Mouse (Mus musculus) gastrocnemius, postnatal 4 days (tissue): ENCODE measurements around the gene Wwp2. TPM values are rescaled to one million over a fixed set of nuclear protein-coding genes. Genes with fewer than 3 reads are reported as not detected.

Source experiments
- DNase-seq, 2 experiments: peaks; one replicate each; pipeline ENCODE4 v3.0.0; 2021 to 2022; ENCODE audit warnings: low spot score in 2 of 2, mixed read lengths in 2 of 2
- total RNA-seq, 2 experiments: library from RNA; stranded (reverse); gene quantifications; 2 replicates each; pipeline ENCODE4 v1.2.3; 2021

Gene Wwp2
- total RNA-seq, 2 experiments from 2014 or later, result 26.0 to 28.6 TPM

DNA sequence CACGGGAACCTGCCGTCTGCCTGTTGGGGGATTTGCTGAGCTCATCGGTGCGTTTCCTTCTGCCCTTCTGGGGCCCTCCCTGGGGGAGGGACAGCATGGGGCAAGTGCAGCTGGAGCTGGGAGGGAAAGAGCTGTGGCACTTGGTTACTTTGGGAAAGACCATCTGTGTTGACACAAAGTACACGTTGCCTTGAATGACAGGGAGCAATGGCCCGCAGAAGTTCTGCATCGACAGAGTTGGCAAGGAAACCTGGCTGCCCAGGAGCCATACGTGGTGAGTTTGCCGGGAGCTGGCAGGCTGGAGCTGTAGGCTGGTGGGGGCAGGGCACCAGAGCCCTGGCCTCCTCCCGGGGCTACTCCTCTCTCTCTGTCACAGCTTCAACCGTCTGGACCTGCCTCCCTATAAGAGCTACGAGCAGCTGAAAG lies 120.4 kb downstream of the Wwp2 start:
- DNase-seq, result no peak

DNA sequence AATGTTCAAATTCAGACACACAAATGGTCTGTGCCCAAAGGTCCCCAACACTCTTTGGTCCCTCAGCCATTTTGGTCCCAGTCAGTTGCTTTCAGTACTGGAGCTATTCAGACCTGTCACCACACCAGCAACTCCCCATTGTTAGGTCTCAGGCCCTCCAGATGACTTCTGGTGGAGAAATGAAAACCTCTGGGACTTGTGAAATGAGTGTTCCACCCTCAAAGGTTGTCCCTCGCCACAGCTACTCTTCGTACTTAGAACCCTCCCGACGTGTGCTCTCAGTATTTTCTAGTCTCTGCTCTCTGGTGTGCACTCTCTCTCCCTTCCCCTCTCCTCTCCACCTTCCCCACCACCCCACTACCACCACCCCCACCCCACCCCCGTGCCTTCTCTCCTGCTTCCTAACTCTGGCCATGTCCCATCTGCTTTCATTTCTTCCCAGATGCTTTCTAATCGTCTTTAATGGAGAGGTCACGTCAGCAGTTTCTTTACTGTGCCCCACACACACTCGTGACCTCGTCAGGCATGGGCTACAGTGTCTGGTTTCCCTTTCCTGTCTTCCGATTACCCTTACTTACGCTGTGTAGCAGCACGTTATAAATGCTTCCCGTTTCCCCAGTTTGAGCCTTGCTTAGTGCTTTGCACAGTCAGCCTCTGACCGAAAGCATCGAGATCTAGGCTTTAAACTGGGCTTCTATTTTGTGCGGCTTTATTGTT lies 124.8 kb downstream of the Wwp2 start:
- DNase-seq, result no peak

DNA sequence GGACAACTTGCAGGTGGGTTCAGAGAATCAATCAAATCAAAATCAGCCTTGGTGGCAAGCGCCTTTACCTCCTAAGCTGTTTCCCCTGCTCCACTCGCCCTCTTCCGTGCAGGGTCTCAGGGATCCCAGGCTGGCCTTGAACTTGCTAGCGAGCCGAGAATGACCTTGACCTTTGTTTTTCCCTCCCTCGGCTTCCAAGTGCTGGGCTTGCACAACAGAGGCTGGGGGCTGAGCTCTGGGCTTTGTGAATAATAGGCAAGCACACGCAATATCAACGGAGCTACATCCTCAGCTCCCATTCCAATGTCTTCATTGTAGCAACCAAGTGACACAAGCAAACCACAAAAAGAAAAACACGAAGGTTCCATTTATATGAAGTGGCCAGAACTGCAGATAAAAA lies 126.0 kb downstream of the Wwp2 start:
- DNase-seq, result no peak

DNA sequence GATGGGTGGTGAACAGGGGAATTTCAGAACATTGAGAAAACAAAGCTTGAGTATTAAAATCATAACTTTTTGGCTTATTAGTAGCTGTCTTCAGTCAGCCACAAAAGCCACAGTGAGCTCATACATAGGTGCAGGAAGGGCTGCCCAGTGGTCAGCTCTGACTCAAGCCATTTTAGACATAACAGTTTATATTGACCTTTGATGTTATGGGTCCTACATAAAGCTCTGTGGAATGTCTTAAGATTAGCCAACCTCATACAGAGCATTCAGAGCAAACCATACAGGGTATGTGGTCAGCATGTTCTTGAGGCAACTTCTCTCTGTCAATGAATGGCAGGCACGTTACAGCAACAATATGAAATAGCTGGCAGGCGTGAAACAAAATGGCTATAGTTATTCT lies 134.9 kb downstream of the Wwp2 start:
- no peak for DNase-seq

DNA sequence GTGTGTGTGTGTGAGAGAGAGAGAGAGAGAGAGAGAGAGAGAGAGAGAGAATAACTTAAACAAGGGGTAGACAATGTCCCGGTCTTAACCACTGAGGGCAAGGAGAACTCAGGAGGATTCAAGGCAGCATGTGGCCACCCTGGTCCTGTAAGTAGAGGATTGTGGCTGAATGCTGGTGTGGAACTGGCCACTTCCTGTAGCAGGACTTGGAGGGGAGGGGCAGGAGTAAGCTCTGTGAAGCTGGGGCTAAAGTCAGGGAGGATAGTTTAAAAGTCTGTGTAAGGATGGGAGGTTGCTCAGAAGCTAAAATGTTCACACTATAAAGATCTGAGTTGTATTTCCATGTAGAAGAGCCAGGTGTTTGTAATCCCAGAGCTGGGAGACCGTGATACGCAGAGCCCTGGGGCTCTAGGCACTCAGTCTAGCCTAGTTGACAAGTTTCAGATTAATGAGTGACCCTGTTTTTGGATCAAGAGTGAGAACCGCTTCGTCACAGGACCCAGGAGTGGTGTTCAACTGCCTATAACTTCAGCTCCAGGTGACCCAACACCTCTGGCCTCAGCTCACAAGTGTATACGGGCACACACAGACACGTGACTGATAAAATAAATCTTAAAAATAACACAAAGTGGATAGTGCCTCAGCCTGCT lies 135.4 kb downstream of the Wwp2 start:
- DNase-seq, result no peak

DNA sequence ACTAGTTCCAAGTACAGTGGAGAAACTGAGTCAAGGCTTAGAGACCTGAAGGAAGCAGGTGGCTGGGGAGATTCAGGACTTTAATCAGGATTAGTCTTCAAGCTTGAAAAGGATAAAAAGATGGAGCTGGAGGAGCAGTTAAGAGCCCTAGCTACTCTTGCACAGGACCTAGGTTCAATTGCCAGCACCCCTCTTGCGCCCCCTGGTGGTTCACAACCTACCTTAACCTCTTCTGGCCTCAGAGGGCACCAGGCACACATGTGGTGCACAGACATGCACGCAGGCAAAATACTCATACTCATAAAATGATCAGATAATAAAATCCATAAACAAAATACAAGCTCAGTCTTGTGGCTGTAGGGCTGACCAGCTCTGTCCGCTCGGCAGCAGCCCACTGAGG lies 136.3 kb downstream of the Wwp2 start:
- peak; percentile 68 to 79 for DNase-seq

DNA sequence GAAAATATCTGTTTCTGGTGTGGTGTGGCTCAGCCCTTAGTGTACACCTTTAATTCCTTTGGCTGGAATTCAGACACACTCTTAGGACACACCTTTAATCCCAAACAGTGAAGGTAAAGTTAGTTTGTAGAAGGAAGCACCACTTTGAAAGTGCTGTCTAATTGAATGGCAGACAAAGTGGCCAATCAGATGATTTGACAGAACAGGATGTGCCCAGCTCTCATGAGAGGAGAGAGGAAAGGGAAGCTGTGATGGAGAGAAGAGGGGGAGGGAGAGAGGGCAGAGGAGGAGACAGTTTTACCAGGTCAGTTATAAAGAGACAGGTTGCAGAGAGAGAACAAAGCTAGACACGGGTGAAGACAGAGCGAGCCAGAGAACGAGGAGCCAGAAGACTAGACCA lies 138.6 kb downstream of the Wwp2 start:
- no peak for DNase-seq

DNA sequence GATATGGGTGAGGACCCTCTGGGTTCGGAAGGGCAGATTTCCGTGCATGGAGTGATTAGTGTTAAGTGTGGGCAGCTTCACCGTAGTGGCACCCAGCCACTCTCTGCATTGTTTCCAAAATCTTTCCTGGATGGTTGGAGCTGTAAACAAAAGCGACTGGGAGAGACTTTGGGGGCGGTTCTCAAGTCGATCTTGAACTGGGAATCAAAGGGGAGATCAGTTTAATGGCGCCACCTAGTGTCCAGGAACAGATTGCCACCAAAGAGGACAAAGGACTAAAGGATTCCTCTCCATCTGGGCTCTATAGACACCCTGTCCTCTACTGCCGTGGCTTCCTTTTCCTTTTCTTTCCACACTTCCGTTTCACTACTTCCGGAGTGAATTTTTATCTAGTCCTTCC lies 140.5 kb downstream of the Wwp2 start:
- peak; percentile 66 to 82 for DNase-seq

DNA sequence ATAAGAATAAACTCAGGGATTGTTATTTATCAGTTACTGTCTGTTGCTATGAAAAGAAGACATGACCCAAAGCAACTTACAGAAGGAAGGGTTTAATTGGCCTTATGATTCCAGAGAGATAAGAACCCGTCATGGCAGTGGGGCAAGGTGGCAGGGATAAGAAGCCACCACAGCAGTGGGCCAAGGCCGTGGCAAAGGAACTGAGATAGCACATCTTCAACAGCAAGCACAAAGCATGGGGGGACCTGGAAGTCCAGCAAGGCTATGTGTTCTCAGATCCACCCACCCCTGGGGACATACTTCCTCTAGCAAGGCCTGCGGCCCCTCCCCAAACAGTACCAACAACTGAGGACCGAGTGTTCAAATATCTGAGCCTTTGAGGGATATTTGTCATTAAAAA lies 141.5 kb downstream of the Wwp2 start:
- no peak for DNase-seq

DNA sequence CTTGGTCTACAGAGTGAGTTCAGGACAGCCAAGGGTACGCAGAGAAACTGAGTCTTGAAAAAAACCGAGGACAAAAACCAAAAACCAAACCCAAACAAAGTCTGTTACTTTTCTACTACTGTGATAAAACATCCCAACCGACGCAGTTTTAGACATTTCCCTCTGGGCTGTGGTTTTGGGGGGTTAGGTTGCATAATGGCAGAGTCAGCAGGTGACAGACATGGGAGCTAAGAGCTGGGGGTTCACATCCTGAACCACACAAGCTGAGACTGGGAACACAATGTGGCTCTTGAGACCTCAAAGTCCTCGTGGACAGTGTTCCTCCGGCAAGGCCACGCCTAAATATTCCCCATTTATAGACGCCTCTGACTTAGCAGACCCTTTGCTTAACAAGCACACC lies 142.0 kb downstream of the Wwp2 start:
- DNase-seq, result no peak

DNA sequence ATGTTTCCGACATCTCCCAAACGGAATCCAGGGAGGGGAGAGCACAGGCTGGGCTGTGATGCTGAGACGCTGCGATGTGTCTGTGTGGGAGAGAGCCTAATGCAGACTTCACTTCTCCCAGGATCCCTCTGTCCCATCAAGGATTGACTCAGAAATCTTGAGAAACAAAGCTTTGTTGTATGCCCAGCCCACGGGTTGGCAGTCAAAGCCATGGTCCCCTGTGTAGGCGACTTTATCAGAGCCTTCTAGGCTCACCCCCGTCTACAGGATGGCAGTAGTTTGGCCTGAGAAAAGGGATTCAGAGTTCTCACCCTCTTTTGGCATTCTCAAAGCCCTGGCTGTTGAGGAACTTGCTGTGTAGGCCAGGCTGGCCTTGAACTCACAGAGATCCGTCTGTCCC lies 142.4 kb downstream of the Wwp2 start:
- DNase-seq, result no peak

DNA sequence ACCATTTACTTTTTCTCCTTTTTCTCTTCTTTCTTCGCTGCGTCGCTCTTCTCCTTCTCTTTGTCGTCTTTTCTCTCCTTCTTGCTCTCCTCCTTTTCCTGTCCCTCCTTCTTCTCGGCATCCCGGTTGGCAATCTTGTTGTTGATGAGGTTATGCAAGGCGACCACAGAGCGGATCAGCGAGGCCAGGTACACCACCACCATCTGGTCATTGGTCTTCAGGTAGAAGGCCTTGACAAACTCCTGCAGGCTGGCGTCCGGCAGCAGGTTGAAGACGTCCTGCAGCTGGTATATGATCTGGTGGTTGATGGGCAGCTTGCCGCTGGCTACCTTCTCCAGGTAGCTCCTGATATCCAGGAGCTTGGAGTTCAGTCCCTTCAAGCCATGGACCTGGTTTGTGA lies 144.7 kb downstream of the Wwp2 start:
- no peak for DNase-seq

DNA sequence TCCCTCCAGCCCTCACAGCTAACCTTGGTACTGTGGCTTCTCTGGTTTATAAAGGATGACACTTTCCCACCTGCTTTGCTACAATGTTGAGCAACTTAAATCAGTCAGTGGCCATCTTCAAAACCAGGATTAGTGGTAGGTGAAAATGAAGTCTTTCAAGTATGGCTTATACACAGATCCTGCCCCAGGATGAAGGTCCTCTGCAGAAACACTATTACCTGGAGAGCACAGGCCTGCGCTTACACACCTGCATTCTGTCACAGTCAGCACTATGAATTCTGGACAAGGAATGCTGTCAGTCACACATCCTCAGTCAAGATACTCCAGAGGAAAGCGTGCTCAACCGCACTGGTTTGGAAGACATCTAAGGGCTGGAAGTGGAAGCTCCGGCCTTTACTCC lies 145.4 kb downstream of the Wwp2 start:
- no peak for DNase-seq

DNA sequence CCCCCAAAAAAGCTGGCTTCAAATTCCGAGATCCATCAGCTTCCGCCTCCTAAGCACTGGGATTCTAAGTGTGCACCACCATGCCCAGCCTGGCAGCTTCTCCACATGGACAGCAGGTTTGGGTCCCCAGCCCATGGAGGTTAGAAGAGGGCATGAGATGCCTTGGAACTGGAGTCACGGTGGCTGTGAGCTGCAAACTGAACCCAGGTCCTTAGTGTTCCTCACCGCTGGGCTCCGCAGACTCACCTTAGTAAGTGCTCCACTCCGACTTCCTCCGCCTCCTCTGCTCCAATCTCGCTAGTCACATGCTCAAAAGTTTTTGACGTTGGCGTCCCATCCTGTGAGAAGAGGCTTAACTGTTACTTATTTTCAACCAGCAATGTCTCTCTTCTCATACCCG lies 146.0 kb downstream of the Wwp2 start:
- no peak for DNase-seq

DNA sequence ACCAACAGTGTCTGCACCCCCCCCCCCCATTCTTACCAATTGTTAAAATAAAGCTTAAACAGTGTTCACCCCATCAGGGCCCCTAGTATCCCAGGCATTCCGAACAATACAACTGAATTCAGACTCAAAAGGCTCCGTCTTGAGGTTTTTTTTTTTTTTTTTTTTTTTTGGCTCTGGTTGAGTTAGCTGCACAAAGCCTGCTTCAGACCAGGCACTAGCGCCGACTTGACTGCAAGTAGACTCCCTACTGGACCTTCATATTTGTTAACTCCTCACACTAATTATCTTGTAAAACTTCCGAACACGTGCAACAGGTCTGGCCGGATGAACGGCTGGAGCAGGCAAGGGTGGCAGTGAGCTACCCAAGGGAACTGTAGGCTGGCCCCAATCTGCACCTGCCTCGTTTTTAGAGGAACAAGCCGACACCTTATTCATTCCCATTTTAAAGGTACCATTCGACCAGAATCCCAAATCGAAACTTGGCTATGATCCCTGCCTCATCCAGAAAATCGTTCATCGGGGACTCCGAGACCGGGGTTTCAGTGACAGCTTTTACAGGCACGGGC lies 151.3 kb downstream of the Wwp2 start:
- DNase-seq, result no peak

DNA sequence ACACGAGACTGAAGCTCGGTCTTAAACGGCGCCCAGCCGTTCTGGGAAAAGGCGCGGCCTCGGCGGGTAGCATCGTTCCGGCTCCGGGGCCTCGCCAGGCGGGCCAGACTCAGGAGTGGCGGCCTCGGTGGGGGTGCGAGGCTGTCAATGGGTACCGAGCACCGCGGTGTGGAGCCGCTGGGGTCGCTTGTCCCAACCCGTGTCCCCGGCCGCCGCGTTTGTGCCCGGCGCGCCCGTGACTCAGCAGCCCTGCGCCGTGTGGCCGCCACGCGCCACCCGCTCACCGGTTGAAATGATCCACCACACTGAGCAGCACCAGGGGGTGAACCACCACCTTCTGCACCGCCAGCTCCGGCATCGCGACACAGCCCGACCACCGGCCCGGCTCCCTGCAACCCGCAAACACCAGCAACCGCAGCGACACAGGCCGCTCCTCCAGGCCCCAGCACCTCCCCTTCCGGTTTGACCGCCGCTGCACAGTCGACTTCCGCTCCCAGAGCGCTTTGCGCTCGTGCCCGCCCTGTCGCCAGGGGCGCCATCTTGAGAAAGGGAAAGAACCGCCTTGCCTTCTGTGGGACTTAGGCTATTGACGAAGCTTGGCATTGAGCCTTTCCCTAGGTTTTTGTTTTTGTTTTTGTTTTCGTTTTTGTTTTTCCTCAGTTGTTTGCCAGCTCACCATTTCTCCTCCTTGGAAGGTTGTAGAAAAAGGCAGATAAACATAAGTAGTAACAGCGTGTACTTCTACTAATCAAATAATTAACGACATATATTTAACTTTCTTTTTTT lies 152.0 kb downstream of the Wwp2 start, which contains the start of gene Psmd7:
Gene Psmd7, minus strand, starts transcription at position 470 of the 786 bp plus-strand sequence.
- peak; percentile 85 to 94 for DNase-seq

DNA sequence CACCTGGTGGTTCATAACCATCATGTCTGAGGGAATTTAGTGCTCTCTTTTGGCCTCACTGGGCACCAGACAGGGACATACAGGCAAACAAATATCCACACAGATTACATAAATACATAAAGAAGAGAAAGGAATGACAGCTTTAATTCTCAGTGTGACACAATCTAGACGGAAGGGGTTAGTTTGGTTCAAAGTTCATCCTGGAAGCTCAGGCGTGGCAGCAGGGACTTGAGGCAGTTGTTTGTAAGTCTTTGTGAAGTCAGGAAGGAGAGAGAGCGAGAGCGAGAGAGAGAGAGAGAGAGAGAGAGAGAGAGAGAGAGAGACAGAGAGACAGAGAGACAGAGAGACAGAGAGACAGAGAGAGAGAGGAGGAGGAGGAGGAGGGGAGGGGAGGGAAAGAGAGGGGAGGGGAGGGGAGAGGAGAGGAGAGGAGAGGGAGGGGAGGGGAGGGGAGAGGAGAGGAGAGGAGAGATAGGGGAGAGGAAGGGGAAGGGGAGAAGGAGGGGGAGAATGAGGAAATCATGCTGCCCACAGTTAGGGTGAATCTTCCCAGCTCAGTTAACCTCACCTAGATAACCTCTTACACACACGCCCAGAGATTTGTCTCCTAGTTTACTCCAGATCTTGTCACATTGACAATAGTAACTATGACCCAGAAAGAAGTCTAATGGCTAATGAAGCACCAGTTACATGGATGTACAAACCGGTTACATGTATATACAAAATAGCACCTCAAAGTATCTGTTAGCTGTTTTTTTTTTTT lies 158.0 kb downstream of the Wwp2 start:
- DNase-seq, result no peak

DNA sequence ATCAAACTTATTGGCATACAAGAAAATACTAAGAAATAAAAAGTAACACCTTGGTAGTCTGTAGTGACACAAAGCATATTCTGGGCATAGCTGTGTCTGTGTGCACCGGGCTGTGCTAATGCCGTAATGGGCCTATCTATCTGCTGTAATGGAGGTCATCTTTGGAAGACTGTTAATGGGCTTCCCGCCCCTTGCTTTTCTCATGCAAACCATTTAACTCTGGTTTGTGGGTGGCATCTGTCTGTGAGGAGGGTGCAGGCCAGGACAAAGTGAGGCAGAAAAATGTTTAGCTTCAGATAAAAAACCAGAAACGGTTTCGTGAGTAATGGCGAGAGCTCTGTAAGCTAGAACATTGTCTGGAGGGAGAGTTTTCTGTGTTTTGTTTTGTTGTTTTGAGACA lies 158.7 kb downstream of the Wwp2 start:
- no peak for DNase-seq

DNA sequence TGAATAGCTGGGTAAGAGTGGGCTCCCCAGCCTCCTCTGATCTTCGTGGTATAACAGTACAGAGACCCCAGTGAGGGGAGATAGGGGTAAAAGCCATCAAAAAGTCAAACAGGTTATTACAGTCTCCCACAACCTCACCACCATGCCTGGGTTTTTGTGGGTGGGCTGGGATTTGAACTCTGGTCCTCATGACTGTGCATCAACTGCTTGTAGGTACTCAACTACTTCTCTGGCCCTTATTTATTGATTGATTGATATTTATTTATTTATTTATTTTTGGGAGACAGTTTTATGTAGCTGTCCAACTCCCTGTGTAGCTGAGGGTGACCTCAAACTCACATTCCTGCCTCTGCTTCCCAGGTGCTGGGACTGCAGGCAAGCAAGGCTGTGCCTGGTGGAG lies 161.6 kb downstream of the Wwp2 start:
- no peak for DNase-seq

DNA sequence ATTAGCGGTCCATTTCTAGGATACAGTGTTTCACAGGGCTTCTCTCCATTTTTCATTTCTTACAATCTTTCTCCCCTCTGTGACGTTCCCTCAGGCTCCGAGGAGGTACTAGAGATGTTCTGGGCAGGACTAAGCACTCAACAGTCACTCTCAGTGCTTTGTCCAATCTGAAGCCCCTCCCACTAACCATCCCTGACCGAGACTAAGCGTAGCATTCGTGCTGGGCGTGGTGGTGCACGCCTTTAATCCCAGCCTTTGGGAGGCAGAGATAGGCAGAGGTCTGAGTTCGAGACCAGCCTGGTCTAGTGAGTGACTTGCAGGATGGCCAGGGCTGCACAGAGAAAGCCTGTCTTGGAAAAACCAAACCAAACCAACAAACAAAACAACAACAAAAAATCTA lies 163.5 kb downstream of the Wwp2 start:
- DNase-seq, result no peak

DNA sequence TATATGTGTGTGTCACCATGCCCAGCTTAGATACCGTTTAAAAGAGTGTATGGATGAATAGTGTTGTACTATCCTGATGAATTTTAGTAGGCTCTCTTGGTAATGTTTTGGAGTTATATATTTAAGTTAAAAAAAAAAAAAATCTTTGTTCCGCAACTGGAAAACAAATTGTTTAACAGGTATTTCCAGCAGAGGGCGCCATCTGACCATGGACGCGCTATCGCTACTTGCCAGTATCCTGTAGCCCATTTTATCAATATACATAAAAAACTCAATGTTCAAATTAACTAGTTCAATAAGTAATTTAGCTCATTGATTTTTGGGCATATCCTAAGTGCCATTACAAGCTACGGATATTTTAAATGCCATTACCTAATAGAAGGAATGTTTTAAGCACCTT lies 166.9 kb downstream of the Wwp2 start:
- peak; percentile 30 to 70 for DNase-seq
